Mouse (Mus musculus): Measurements from ENCODE around the gene Ifit2. TPM values are rescaled to one million over a fixed set of nuclear protein-coding genes. Genes with fewer than 3 reads are reported as not detected.

Ifit2 gene
- polyA plus RNA-seq, 1 experiment, result 17.6 TPM

DNA sequence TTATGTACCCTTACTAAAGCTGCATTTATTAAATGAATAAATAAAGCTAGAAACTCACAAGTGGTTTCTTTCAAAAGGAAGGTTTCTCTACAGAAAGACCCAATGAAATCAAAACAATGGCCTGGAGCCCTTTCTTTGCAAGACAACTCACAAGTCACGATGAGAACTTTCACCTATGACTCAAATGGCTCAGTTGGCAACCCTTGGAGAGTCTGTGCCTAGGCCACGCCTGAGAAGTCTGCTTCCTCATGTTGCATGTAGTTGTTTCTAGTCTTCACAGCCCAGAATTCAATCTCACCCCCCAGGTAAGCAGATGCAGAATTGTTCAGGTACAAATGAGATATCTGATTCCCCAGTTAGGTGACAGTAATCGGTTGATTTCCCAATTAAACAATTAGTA is 30.8 kb upstream of the Ifit2 start:
- no peak overlapping the region for H3K4me3 ChIP-seq (ENCODE audit: insufficient read depth, low read length)
- TF ChIP-seq CTCF (IDR thresholded peaks at IDR 0.05; ENCODE audit: borderline replicate concordance, insufficient read depth, low read length) (no peak), POLR2A (IDR thresholded peaks at IDR 0.05; ENCODE audit: low read depth, low read length) (no peak)
- H3K4me1 ChIP-seq (ENCODE audit: control insufficient read depth, insufficient read depth, low read length), result peaks cover 3% of the 10 kb centered on the region; the same call in 1 of the 2 replicates
- no peak overlapping the region for H3K27ac ChIP-seq (ENCODE audit: insufficient read depth, low read length)

DNA sequence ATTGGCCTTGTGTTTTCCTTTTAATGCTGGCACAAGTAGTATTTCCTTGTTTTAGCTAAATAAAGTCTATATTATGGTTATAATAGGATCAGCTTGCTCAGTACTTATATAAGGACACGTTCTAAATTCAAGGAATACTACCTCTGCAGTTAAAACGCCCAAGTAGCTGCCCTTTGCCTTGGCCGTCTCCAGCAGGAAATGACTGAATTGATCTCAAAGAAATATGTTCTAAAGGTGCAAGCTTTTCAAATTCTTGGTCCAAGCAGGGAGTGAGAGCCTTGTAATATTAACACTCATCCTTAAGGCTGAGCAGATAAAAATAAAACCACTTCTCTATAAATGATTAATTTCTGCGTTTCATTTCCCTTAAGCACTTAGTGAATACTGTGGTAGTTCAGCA is 30.4 kb upstream of the Ifit2 start:
- Histone ChIP-seq H3K4me1 (ENCODE audit: control insufficient read depth, insufficient read depth, low read length) (peaks cover 3% of the 10 kb centered on the region; the same call in 1 of the 2 replicates), H3K27ac (ENCODE audit: insufficient read depth, low read length) (no peak overlapping the region), H3K4me3 (ENCODE audit: insufficient read depth, low read length) (no peak overlapping the region)
- TF ChIP-seq POLR2A (IDR thresholded peaks at IDR 0.05; ENCODE audit: low read depth, low read length), result no peak
- TF ChIP-seq CTCF (IDR thresholded peaks at IDR 0.05; ENCODE audit: borderline replicate concordance, insufficient read depth, low read length), result no peak

DNA sequence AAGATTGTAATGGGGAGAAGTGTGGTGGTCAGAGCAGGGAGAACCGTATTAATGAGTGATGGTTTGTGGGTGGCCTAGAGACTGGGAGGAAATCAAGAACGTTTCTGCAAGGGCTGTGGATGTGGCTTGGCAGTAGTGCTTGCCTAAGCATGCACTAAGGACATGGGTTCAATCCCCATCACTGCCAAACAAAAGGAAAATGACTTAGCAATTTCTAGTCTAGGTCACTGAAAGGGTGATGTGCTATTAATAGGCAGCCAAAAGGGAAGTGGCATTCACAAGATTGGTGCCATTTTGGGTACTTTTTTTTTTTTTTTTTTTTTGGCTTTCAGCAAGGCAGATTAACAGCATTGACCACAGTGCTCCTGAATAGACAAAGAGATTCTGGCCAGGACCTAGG is 29.1 kb upstream of the Ifit2 start:
- Histone ChIP-seq H3K27ac (ENCODE audit: insufficient read depth, low read length) (no peak overlapping the region), H3K4me3 (ENCODE audit: insufficient read depth, low read length) (no peak overlapping the region), H3K4me1 (ENCODE audit: control insufficient read depth, insufficient read depth, low read length) (peaks cover 6% of the 10 kb centered on the region; the same call in 1 of the 2 replicates)
- no peak for TF ChIP-seq POLR2A (IDR thresholded peaks at IDR 0.05; ENCODE audit: low read depth, low read length)
- TF ChIP-seq CTCF (IDR thresholded peaks at IDR 0.05; ENCODE audit: borderline replicate concordance, insufficient read depth, low read length), result no peak

DNA sequence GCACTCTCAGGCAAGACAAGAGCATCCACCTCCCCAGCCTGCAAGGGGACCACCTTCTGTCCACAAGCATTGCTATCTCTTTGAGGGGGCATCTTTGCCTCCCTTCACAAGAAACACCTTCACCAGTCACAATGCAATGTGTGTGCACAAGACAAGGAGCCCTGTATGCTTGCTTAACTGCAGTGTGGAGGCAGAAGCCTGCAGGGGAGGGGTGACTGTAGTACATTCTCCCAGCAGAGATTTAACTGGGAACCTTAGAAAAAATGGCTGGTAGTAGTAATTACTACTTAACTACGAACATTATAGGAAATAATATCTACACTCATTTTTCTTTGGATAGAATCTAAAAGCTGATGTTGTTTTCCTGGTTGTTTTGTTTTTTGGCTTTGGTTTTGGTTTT is 28.5 kb upstream of the Ifit2 start:
- Histone ChIP-seq H3K4me3 (ENCODE audit: insufficient read depth, low read length) (no peak overlapping the region), H3K27ac (ENCODE audit: insufficient read depth, low read length) (no peak overlapping the region), H3K4me1 (ENCODE audit: control insufficient read depth, insufficient read depth, low read length) (peaks cover 6% of the 10 kb centered on the region; the same call in 1 of the 2 replicates)
- no peak for TF ChIP-seq CTCF (IDR thresholded peaks at IDR 0.05; ENCODE audit: borderline replicate concordance, insufficient read depth, low read length)
- no peak for TF ChIP-seq POLR2A (IDR thresholded peaks at IDR 0.05; ENCODE audit: low read depth, low read length)

DNA sequence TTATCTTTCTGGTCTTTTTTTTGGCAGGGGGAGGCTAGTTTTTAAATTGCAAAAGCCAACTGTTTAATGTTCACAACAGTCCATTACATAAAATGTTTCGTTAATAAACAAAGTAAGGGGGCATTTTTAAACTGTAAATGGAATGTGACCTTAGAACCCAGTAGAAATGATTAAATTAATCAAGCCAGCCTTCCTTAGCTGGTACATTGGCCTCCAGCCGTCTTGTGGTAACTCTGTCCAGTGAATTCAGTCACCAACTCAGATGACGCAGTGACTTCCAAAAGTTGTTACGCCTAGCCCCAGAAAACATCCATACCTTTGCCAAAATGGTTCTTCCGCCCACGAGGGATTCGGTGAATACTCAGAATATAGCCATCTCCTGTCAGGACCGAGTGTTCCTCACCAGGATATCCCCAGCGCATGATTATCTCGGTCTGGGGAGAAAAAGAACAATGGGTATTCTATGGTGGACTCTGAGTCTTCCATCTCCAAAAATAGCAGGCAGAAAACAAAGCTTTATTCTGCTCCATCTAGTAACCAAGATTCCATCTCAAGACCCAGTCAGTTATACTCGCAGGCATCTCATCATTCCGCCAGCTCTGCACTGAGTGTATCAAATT is 27.3 kb upstream of the Ifit2 start:
- Histone ChIP-seq H3K4me1 (ENCODE audit: control insufficient read depth, insufficient read depth, low read length) (peaks cover 5% of the 10 kb centered on the region; the same call in 1 of the 2 replicates), H3K27ac (ENCODE audit: insufficient read depth, low read length) (no peak overlapping the region), H3K4me3 (ENCODE audit: insufficient read depth, low read length) (no peak overlapping the region)
- no peak for TF ChIP-seq CTCF (IDR thresholded peaks at IDR 0.05; ENCODE audit: borderline replicate concordance, insufficient read depth, low read length)
- TF ChIP-seq POLR2A (IDR thresholded peaks at IDR 0.05; ENCODE audit: low read depth, low read length), result no peak

DNA sequence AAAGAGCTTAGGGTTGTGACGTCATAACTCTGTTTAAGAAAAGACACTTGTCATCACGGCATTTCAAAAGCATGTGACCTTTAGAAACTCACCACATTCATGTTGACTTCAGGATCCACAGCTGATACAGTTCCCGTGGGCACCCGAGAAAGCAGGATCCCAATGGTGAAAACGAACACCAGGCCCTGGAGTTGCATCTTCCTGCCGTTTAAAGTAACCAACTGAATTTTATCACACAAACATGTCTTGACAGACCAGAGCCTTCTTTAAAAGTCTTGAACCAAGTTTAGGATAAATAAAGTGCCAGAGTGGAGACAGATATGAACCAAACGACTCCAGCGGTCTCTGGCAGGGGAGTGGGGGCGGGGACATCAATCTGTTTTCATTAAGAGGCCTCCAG is 25.8 kb upstream of the Ifit2 start:
- TF ChIP-seq CTCF (IDR thresholded peaks at IDR 0.05; ENCODE audit: borderline replicate concordance, insufficient read depth, low read length) (no peak), POLR2A (IDR thresholded peaks at IDR 0.05; ENCODE audit: low read depth, low read length) (no peak)
- H3K27ac ChIP-seq (ENCODE audit: insufficient read depth, low read length), result no peak overlapping the region
- no peak overlapping the region for H3K4me3 ChIP-seq (ENCODE audit: insufficient read depth, low read length)
- H3K4me1 ChIP-seq (ENCODE audit: control insufficient read depth, insufficient read depth, low read length), result peaks cover 3% of the 10 kb centered on the region; the same call in 1 of the 2 replicates

DNA sequence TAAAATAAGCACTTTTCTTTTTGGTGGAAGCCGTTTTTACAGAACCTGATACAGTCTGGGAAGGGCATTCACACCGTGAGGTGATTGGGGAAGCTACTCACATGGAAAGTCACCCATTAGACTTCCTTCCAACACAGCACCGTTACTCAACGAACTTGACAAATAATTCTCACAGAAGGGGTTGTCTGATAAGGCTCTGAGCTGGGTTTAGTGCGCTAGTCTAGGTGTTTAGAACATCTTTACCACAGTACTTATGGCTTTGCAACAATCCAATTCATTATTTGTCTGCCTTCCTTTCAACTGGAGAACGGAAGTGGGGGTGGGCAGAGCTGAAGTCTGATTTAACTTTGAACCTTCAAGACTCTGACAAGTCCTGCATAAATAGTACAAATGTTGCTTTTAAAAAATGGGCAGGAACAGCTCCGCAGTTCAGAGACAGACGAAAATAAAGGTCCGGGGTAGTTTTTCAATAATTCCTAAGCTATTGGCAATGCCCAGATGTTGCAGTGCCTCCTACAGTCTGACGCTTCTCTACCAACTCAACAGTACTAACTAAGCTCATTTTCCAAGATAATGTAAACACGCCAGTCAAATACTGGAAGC is 24.1 kb upstream of the Ifit2 start:
- Histone ChIP-seq H3K27ac (ENCODE audit: insufficient read depth, low read length) (no peak overlapping the region), H3K4me3 (ENCODE audit: insufficient read depth, low read length) (peak overlapping the region; percentile 55), H3K4me1 (ENCODE audit: control insufficient read depth, insufficient read depth, low read length) (peaks cover 3% of the 10 kb centered on the region; the same call in 1 of the 2 replicates)
- no peak for TF ChIP-seq CTCF (IDR thresholded peaks at IDR 0.05; ENCODE audit: borderline replicate concordance, insufficient read depth, low read length)
- TF ChIP-seq POLR2A (IDR thresholded peaks at IDR 0.05; ENCODE audit: low read depth, low read length), result no peak

DNA sequence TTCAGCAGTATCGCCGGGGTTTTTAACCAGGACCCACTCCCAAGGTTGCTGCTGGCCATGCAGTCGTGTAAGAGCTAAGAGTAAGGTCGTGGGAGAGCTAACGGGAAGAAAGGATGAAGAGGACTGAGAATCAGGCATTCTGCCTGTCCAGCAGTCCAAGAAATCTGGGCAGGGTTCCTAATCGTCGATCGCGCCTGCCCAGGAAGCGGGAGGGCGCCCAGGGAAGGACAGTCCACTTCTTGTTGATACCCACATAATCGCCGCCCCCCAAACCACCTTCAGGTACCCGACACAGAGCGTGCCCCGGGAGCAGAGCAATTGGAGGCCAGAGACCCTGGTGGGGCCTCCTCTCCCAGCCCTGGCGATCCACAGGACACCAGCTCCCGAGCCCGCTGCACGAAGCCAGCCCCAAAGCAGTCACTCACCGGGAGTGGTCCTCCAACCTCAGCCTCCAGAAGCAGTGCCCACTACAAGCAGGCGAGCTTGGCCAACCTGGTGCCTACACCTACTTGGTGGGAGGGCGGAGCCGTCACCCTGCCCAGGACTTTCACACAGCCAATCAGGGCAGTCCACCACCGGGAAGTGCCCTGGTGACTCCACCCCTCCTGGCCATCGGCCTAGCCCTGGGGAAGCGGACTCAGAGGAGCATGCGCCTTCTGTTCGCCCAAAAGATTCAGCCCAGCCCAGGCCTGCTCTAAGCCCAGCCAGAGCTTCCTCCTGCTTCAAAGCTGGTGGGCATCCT is 23.4 kb upstream of the Ifit2 start, which contains the start of gene Lipa:
Lipa (minus strand) TSS at position 534 of the 742 bp plus-strand sequence.
- Histone ChIP-seq H3K27ac (ENCODE audit: insufficient read depth, low read length) (no peak within 1 kb of the TSS), H3K4me1 (ENCODE audit: control insufficient read depth, insufficient read depth, low read length) (peaks cover 3% of the 10 kb centered on the region; the same call in 1 of the 2 replicates), H3K4me3 (ENCODE audit: insufficient read depth, low read length) (peak within 1 kb of the TSS; percentile 55)
- peak; percentile 90 for TF ChIP-seq POLR2A (IDR thresholded peaks at IDR 0.05; ENCODE audit: low read depth, low read length)
- no peak for TF ChIP-seq CTCF (IDR thresholded peaks at IDR 0.05; ENCODE audit: borderline replicate concordance, insufficient read depth, low read length)

DNA sequence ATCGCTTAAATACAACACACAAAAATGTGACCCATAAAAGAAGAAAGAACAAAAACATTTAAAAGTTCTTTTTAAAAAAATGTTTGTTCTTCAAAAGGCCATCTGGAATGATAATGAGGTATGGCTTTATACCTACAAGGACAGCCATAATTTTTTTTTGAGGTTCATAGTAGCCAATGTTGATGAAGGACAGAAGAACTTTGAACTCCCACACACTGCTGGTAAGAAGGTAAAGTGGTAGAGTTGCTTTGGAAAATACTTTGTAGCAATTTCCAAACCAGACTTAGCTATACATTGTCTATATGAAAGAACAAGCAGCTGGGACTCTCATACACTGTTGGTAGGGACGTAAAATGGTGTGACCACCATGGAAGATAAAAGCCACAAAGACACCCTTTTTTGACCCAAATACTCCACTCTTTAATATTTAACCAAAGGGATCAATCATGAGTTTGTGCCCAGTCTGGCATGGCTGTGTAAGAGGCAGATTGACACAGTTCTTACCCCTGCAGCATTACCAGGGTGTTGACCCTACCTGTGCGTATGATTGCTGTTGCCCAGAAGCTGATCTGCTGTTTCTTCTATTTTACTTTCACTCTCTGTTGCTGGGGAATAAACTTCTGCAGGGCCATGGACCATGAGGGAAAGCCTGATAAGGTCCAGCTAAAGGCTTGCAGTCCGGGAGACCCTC is 18.3 kb upstream of the Ifit2 start:
- TF ChIP-seq CTCF (IDR thresholded peaks at IDR 0.05; ENCODE audit: borderline replicate concordance, insufficient read depth, low read length) (no peak), POLR2A (IDR thresholded peaks at IDR 0.05; ENCODE audit: low read depth, low read length) (no peak)
- no peak overlapping the region for H3K4me3 ChIP-seq (ENCODE audit: insufficient read depth, low read length)
- H3K4me1 ChIP-seq (ENCODE audit: control insufficient read depth, insufficient read depth, low read length), result no peaks in the 10 kb centered on the region
- no peak overlapping the region for H3K27ac ChIP-seq (ENCODE audit: insufficient read depth, low read length)
